Mouse (Mus musculus): ENCODE results near the gene Mok.

The Mok gene

GRCm38 (mm10) chr12:110764531-110764930, 76.2 kb downstream of the Mok start:
- no peak for DNase-seq

DNA sequence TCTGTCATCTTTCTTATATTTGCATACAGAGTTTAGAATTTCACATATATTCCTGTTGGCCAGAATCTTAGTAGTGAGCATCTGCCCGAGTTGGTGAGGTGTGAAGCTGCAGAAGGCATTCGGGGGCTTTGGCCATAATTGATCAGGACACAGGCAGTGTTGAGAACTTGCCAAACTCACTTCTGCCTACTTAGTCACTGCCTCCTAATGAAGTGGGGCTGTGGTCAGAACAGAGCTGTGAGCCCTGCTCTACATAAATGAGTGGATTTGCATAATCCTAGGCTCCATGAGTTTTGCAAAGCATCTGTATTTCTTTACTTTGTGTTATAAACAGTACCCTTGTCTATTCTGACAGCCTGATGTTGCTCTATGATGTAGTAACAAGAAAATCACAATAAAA, 78.4 kb downstream of the Mok start:
- no peak for DNase-seq

DNA sequence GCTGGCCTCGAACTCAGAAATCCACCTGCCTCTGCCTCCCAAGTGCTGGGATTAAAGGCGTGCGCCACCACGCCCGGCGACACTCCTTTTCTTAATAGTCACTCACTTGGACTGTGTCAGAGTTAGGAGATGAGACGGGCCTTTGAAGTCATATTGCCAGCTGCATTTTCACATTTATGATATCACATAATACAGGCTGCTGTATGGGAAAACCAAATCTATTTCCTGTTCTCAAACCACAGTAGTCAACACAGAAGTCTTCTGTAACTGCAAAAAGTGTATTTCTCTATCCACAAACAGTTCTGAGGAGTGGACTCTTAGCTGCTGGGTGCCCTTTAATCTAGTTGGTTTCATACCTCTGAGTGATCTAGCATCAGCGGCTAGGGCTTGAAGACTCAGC, 81.8 kb downstream of the Mok start:
- no peak for DNase-seq

Data from cerebellum, adult 9-11 months (tissue).